Comparison of ENCODE assay signal across 8 mouse cellular contexts in genomic region chr5:96163396-96164020, GRCm38 (mm10). TPM values are rescaled to one million over a fixed set of nuclear protein-coding genes. Genes with fewer than 3 reads are reported as not detected.
DNase-seq lines count a peak whose midpoint lies in the region; ATAC-seq lines count a peak whose summit lies in the region.

No protein-coding gene starts in this region.

- H3K36me3 ChIP-seq in erythroblast, embryonic 14.5 days (ENCODE audit: control insufficient read depth), result no peaks in the 10 kb centered on the region
- no peaks in the 10 kb centered on the region for H3K36me3 ChIP-seq in forebrain, embryonic 12.5 days (replicated peaks)
- H3K36me3 ChIP-seq in liver, embryonic 15.5 days (replicated peaks), result no peaks in the 10 kb centered on the region

- H3K4me1 ChIP-seq in erythroblast, embryonic 14.5 days (ENCODE audit: control insufficient read depth), result peaks cover 33% of the 10 kb centered on the region
- peaks cover 10% of the 10 kb centered on the region for H3K4me1 ChIP-seq in forebrain, embryonic 12.5 days
- peaks cover 34% of the 10 kb centered on the region for H3K4me1 ChIP-seq in liver, embryonic 15.5 days (replicated peaks)

- intact Hi-C loops in gastrocnemius, postnatal 14 days (cut with DNase I; ENCODE audit: low total_unique reads), result loop anchor here (5.0 kb wide), 1 partner anchor 44 kb away; the partner anchor contains the start of gene Mrpl1

- peak overlapping the region; percentile 99; the same call in 1 of the 2 replicates for H3K9ac ChIP-seq in forebrain, embryonic 12.5 days
- H3K9ac ChIP-seq in liver, embryonic 15.5 days, result peak overlapping the region; percentile 68

- no peak for ATAC-seq in erythroblast, adult 5-6 weeks (replicated peaks; ENCODE audit: low FRiP score, poor library complexity, severe bottlenecking)
- ATAC-seq in forebrain, embryonic 12.5 days (ENCODE audit: low FRiP score), result no peak
- ATAC-seq in liver, embryonic 15.5 days (ENCODE audit: insufficient read depth), result no peak

- peak overlapping the region; percentile 99; the same call in 1 of the 2 replicates for H3K27ac ChIP-seq in forebrain, embryonic 12.5 days
- peak overlapping the region; percentile 96 for H3K27ac ChIP-seq in liver, embryonic 15.5 days (replicated peaks)

- H3K4me3 ChIP-seq in erythroblast, embryonic 14.5 days (replicated peaks), result peak overlapping the region; percentile 95
- H3K4me3 ChIP-seq in forebrain, embryonic 12.5 days (replicated peaks), result peak overlapping the region; percentile 94
- H3K4me3 ChIP-seq in liver, embryonic 15.5 days (replicated peaks), result peak overlapping the region; percentile 79

- H3K27me3 ChIP-seq in erythroblast, embryonic 14.5 days (ENCODE audit: control insufficient read depth), result no peaks in the 10 kb centered on the region
- no peaks in the 10 kb centered on the region for H3K27me3 ChIP-seq in forebrain, embryonic 12.5 days
- H3K27me3 ChIP-seq in liver, embryonic 15.5 days, result no peaks in the 10 kb centered on the region

- WGBS in forebrain, embryonic 12.5 days, result 3% methylated on average over 1 of the region's 1 CpGs
- 0% methylated on average over 1 of the region's 1 CpGs for WGBS in liver, embryonic 15.5 days (ENCODE audit: insufficient replicate concordance)

- peak overlapping the region; percentile 59 for H3K4me2 ChIP-seq in forebrain, embryonic 12.5 days
- peak overlapping the region; percentile 98 for H3K4me2 ChIP-seq in liver, embryonic 15.5 days

- DNase-seq in 3134 (ENCODE audit: extremely low read depth, insufficient read length, low spot score), result peak; percentile 24
- DNase-seq in urinary bladder, adult 18-20 months (ENCODE audit: low spot score in 2 of 2), result no peak
- DNase-seq in cerebellum, adult 18-20 months, result no peak
- no peak for DNase-seq in gastrocnemius, postnatal 14 days

- H3K9me3 ChIP-seq in erythroblast, embryonic 14.5 days (ENCODE audit: control insufficient read depth, low read length), result peaks cover 4% of the 10 kb centered on the region
- no peaks in the 10 kb centered on the region for H3K9me3 ChIP-seq in forebrain, embryonic 12.5 days
- no peaks in the 10 kb centered on the region for H3K9me3 ChIP-seq in liver, embryonic 15.5 days (replicated peaks)

RNA-seq across cellular contexts. Expression of gene Cnot6l, which starts 0.5 kb away (rescaled TPM):
- polyA plus RNA-seq in erythroblast, embryonic 14.5 days (2012), result 0.01 and 0.02 TPM in 2 replicates
- 14.0 and 20.9 TPM in 2 replicates for total RNA-seq in erythroblast, adult 5-6 weeks (2015; ENCODE audit: low replicate concordance)
- total RNA-seq in erythroblast, adult 5-6 weeks (2017; ENCODE audit: low replicate concordance), result 4.7 and 7.8 TPM in 2 replicates
- 13.8 and 16.6 TPM in 2 replicates for polyA plus RNA-seq in forebrain, embryonic 12.5 days (2016; fragmentation: Nextera tagmentation; extraction: Ambion mirVana)
- 6.6 and 7.0 TPM in 2 replicates for polyA plus RNA-seq in liver, embryonic 15.5 days (2015; fragmentation: Nextera tagmentation; extraction: Ambion mirVana)
- 10 to 100 TPM; 37.8 to 46.4 TPM for total RNA-seq in gastrocnemius, postnatal 14 days (2021)

RNA-seq across cellular contexts. Expression of gene Mrpl1, which starts 45.8 kb away (rescaled TPM):
- 0.20 and 0.26 TPM in 2 replicates for polyA plus RNA-seq in erythroblast, embryonic 14.5 days (2012)
- total RNA-seq in erythroblast, adult 5-6 weeks (2015; ENCODE audit: low replicate concordance), result 5.0 and 7.1 TPM in 2 replicates
- 6.8 and 15.6 TPM in 2 replicates for total RNA-seq in erythroblast, adult 5-6 weeks (2017; ENCODE audit: low replicate concordance)
- 22.0 and 22.3 TPM in 2 replicates for polyA plus RNA-seq in forebrain, embryonic 12.5 days (2016; fragmentation: Nextera tagmentation; extraction: Ambion mirVana)
- 14.3 and 14.5 TPM in 2 replicates for polyA plus RNA-seq in liver, embryonic 15.5 days (2015; fragmentation: Nextera tagmentation; extraction: Ambion mirVana)
- total RNA-seq in gastrocnemius, postnatal 14 days (2021), result 10 to 100 TPM; 21.1 to 22.2 TPM

Comparison
In these comparisons a context has a peak if more than half of its experiments do, and no peak if none do; other contexts are left out.
1. RNA of gene Mrpl1, which starts 45.8 kb away (polyA plus RNA-seq): 22.0 to 22.3 TPM in forebrain, embryonic 12.5 days and 14.3 to 14.5 TPM in liver, embryonic 15.5 days; 0.20 to 0.26 TPM in erythroblast, embryonic 14.5 days; every median in the first group is over 10 times any median in the second.
2. Peak in every context shown above with its lines, with median percentiles within 50 percentile points of each other: H3K4me3 ChIP-seq.